Mouse (Mus musculus) cerebellum, postnatal 10 days (tissue): Measurements from ENCODE around the gene Tm7sf3.
A peak's percentile ranks its signal among the peaks of the same experiment; 100 is the strongest.
"Not testable (repeated sequence)": the region's sequence is repeated elsewhere in the genome, so short reads cannot be mapped to it uniquely, and the experiment has no call there.

Source experiments
- DNase-seq, 2 experiments: peaks; one replicate each; pipeline ENCODE4 v3.0.0; 2021; ENCODE audit warnings: mixed read lengths in 2 of 2

The Tm7sf3 gene

DNA sequence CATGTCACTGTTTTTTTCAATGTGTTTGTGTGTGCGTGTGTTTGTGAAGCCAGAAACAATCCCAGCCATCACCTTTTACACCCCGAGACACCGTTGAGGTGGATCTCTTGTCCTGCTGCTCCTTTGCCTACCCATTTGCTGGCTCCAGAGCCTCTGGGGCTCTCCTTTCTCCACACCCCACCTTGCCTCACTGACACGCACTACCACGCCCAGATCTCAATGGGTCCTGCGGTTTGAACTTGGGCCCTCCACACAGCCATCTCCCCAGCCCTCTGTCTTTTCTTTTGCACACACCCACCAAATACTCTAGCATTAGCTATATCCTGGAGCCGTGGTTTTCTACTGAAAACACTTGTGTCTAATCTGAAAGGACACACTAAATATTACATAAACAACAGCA lies 30.7 kb downstream of the Tm7sf3 start:
- DNase-seq: no peak

DNA sequence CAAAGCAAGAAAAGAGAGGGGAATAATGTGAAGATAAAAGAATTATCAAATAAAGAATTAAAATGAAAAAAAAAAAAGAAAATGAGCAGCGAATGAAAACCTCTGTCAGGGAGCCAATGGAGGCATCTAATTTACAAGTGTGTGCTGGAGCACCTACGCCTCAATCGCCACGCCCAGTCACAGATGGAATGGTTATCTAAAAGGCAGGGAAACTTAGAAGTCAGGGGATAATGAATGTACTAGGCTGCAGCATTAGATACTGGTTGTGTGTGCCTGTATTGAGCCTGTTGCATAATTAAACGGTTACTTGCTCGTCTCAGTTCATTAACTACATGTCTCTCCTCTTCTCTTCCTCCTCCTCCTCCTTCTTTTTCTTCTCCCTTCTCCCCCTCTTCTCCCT lies 31.2 kb downstream of the Tm7sf3 start:
- DNase-seq: no peak

DNA sequence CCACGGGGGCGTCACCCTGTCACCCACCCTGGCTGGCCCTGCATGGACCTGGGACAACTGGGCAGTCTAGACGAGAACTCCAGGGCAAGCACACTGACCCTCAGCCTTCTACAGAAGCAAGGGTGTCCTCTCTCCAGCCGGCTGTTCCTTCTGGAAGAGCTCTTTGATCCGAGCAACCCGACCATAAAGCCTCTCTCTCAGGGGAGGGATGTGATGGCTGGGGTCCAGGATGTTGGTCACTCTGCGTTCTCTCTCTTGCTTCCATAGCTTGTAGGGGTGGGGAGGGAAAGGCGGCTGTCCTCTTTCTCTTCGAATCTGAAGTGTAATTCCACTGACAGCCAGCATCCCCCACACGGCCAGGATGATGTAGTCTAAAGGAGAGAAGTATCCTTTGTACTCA lies 39.0 kb downstream of the Tm7sf3 start:
- peak; percentile 42 to 50 for DNase-seq

DNA sequence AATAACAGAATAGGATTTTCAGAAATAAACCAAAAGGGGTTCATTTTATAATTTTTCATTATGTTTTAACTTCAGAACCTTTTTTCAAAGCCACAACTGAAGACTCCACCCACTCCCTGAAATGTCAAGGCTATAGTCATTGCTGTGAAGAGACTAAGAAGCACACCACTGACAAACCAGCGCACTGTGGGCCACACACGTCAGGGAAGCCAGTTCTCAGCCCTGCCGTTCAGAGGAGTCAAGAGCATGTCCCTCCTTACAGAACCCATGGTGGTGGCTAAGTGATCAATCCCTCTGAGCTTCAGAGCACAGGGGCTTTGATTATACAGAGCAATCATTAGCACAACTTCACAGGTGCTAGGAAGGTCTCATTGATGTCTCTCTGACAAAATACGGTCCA lies 40.0 kb downstream of the Tm7sf3 start:
- no peak for DNase-seq

DNA sequence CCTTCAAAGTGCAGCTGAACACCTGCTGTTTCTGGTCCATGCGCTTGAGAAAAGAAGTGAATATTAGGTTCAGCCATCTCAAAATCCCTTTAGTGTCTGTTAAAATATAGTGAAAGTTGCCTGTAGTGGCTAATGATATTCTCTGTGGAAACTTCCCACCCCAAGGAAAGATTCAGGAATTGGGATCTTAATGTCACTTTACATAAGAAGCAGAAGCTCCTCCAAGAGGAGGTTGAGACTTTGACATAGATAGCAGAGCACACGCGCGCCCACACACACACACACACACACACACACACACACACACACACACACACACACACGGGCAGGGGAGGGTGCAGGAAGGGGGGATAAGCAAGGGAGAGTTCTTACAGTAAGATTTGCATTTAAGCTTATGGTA lies 57.5 kb downstream of the Tm7sf3 start:
- DNase-seq: no peak

DNA sequence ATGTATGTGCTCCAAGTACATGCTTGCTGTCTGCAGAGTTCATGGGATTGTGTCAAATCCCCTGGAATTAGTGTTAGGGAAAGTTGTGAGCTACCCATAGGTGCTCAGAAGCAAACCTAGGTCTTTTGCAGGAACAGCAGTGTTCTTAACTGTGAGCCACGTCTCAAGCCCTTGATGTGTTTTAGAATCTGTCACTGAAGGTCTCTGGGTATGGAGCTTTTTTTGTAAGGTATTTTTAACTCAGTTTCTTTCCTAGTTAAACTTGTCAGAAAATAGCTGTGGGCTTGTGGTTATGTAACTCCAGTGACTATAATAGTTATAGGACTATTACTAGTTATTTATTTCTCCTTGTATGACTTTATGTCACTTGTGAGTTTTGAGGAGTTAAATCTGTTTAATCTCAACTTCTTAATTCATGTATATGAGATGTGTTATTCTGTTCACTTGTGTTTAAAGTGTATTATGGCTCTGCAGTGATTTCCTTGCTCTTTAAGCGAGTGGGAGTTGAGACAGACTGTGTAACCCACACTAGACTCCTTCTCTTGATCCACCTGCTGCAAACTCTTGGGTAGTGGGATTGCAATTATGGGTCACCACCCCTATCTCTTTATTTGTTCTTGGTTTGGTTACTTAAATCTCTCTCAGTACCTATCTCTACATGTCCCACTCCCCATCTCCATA lies 59.1 kb downstream of the Tm7sf3 start:
- no peak for DNase-seq

DNA sequence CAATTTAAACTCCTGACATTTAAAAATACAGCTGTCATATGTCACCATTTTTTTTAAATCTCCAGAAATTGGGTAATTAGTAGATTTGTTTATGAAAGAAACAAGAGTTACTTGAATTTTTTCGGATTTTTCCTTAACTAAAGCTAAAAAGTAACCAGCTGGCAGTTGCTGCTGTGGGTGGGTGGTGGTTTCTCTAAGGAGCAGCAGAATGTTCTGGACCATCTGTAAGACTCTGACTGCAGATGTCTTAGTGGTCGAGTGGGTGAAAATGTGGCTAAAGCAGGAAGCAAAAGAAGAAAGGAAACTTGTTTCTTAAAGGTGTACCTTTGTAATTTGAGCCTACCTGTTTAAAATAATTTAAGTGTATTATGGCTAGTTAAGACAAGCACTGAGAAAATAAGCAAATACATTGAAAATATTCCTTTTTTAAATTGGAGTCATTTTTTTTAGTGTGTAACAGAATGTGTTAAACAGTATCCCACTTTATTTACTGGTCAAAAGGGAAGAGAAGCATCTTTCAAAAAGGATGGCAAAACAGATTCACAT lies 62.2 kb downstream of the Tm7sf3 start:
- DNase-seq: no peak

DNA sequence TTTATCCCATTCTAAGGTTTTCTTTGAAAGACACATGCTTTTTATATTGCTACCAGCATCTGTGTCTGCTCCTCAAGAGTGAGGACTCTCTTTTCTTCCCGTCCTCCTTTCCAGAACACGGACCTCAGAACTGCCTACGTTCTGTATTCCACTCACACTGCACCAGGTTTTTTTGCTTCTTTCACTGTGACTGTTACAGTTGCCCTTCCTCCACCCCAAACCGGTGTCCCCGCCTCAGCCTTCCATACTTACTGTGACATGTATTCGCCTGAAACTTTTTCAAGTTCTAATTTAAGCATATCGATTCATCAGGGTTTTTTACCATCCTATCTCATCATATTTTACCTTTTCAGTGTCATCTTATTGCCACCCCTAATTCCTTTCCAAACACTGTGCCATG lies 64.0 kb downstream of the Tm7sf3 start:
- DNase-seq: peak; percentile 25 to 40

DNA sequence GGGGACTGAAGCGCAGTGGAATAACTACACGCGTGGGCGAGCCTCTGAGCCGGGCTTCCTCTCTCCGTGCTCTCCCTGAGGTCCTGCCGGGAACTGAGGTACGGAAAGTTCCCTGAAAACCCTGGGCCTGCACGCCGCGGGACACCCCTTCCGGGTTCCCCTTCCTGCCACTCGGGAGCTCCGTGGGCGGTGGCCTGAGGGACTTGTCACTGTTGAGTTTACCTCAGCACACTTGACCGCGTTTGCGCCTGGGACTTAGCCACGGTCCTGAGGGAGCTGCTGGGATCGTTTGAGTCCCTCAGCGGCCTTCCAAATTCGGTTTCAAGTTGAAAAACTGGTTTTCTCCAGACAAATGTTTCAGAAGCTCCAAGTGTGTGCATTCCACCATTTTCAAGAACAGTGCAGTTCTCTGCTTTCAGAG lies 64.5 kb downstream of the Tm7sf3 start:
- no peak for DNase-seq

DNA sequence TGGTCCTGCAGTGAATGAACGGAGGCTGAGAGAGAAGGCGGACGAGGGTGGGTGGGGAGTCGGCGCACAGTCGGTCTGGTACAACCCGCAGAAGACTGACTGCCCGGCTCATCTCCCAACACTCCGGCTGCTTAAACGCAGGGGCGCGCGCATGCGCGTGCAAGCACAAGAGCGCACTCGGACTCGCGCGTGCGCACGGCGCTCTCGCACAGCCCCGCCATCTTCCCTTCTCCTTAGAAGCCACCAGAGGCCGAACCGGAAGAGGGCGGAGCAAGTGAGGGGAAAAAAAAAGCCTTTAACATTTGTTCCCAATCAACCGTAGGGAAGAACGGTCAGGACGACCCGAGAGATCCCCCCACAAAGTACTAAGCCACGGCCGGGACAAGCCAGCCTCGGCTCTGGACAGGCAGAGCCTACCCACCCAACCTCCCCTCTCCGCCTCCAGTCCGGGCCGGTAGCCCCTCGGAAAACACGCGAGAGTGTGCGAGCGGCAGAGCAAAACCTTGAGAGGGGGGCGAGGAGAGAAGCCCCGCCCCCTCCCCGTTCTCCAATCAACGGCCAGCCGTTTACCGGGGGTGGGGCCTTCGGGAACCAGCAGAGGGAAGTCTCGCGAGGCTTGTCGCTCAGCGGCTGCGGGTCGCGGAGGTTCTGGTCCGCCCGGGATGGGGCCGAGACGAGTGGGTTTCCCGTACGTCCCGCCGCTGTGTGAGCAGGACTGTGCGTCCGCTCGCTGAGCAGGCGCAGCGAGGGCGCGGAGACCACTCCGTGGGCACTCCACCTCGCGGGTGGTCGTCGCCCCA lies 65.1 kb downstream of the Tm7sf3 start, which contains the start of gene Ints13:
Gene Ints13, minus strand, starts transcription at position 526 of the 800 bp plus-strand sequence.
- peak; percentile 99 for DNase-seq

DNA sequence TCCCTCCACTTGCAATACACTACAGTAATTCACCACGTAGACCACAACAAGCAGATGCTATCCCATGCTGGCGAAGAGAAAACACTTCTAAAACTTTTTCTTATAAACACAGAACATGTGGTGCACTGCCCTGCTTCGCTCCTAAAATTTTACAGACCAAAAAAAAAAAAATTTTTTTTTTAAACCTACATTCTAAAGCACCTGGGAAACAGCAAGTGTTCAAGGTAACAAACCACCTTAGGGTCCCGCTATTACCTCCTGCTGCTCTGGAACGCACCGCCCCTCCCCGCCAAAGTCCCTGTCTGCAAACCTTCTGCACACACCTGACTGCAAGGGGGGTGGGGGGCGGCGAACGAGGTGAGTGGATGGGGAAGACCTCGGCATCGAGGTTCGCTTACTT lies 65.7 kb downstream of the Tm7sf3 start, which contains the start of gene Fgfr1op2:
Gene Fgfr1op2, plus strand, starts transcription at position 301 of the 400 bp plus-strand sequence.
- no peak for DNase-seq

DNA sequence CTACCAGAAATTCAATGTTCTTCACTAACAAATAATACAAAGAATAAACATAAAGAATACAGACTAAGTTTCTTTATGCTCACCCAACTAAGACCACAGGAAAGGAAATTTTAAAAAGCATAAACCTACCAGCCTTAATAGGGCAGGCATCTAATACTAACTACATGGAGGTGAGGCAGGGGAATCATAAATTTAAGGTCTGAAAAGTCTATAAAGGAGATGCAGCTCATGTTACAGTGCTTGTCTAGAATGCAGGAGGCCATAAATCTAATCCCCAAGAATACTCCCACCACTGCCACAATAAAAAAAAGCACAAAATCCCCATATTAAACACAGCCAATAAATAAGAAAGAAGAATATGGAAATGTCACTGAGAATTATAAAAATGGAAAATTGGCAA lies 70.6 kb downstream of the Tm7sf3 start:
- DNase-seq: no peak

DNA sequence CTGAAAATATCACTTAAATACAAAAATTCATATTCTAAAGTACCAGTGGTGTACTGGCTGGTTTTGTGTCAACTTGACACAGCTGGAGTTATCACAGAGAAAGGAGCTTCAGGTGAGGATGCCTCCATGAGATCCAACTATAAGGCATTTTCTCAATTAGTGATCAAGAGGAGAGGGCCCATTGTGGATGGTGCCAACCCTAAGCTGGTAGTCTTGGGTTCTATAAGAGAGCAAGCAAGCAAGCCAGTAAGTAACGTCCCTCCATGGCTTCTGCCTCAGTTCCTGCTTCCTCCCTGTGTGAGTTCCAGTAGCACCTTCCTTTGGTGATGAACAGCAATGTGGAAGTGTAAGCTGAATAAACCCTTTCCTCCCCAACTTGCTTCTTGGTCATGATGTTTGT lies 80.2 kb downstream of the Tm7sf3 start:
- DNase-seq: not testable (repeated sequence)
